Mouse (Mus musculus) neural tube, embryonic 12.5 days (tissue): Measurements from ENCODE around the gene Nup93. TPM values are rescaled to one million over a fixed set of nuclear protein-coding genes. Genes with fewer than 3 reads are reported as not detected.

ENCODE experiments used
- ATAC-seq: fragments of 200-750 bp; cut with Nextera tagmentation; 2 replicates; pipeline ENCODE4 v1.8.0; 2017; ENCODE audit warnings: low read depth, mild to moderate bottlenecking, moderate TSS enrichment, moderate library complexity; ENCODE audit not compliant: low FRiP score
- H3K27ac ChIP-seq: fragments of 300-500 bp; sonication (generic); 2 replicates; pipeline ENCODE4 v1.5.1; 2016
- H3K27me3 ChIP-seq: fragments of 300-500 bp; sonication (generic); replicated peaks from 2 replicates; pipeline ENCODE4 v1.6.1; 2016; ENCODE audit warnings: mild to moderate bottlenecking
- H3K36me3 ChIP-seq: fragments of 300-500 bp; sonication (generic); 2 replicates; pipeline ENCODE4 v1.6.1; 2016; ENCODE audit warnings: mild to moderate bottlenecking
- H3K4me1 ChIP-seq: fragments of 300-500 bp; sonication (generic); 2 replicates; pipeline ENCODE4 v1.6.1; 2016
- H3K4me2 ChIP-seq: fragments of 300-500 bp; sonication (generic); replicated peaks from 2 replicates; pipeline ENCODE4 v1.6.1; 2016; ENCODE audit warnings: mild to moderate bottlenecking
- H3K4me3 ChIP-seq: fragments of 300-500 bp; sonication (generic); 2 replicates; pipeline ENCODE4 v1.5.1; 2016
- H3K9ac ChIP-seq: fragments of 300-500 bp; sonication (generic); 2 replicates; pipeline ENCODE4 v1.6.1; 2016; ENCODE audit warnings: mild to moderate bottlenecking
- H3K9me3 ChIP-seq: fragments of 300-500 bp; sonication (generic); 2 replicates; pipeline ENCODE4 v1.6.1; 2016; ENCODE audit warnings: mild to moderate bottlenecking
- WGBS: fragments of 180-500 bp; shearing (Covaris S2); methylation state at CpG from one replicate; pipeline ENCODE4 v1.1.7; 2016; 5-methylcytosine and 5-hydroxymethylcytosine counted together
- polyA plus RNA-seq: library from polyadenylated mRNA; unstranded; fragments of >200 nt; fragmentation: Nextera tagmentation; extraction: Ambion mirVana; gene quantifications from 2 replicates; pipeline ENCODE4 v1.2.1, GENCODE M21; 2016

The Nup93 gene
- polyA plus RNA-seq, 1 experiment from 2014 or later: 85.1 TPM

- Histone ChIP-seq H3K4me1 (no peaks in the 10 kb centered on the region), H3K27me3 (no peaks in the 10 kb centered on the region), H3K9me3 (no peaks in the 10 kb centered on the region), H3K4me3 (no peak overlapping the region), H3K9ac (no peak overlapping the region), H3K27ac (no peak overlapping the region), H3K36me3 (0 out of 2 replicates have a peak, but pooled peaks cover 6% of the 10 kb centered on the region), H3K4me2 (no peak overlapping the region)
- no peak for ATAC-seq
- 91% methylated on average over 4 of the region's 4 CpGs for WGBS
Measured at GRCm38 (mm10) chr8:94240240-94240751, 25.9 kb downstream of the Nup93 start.

DNA sequence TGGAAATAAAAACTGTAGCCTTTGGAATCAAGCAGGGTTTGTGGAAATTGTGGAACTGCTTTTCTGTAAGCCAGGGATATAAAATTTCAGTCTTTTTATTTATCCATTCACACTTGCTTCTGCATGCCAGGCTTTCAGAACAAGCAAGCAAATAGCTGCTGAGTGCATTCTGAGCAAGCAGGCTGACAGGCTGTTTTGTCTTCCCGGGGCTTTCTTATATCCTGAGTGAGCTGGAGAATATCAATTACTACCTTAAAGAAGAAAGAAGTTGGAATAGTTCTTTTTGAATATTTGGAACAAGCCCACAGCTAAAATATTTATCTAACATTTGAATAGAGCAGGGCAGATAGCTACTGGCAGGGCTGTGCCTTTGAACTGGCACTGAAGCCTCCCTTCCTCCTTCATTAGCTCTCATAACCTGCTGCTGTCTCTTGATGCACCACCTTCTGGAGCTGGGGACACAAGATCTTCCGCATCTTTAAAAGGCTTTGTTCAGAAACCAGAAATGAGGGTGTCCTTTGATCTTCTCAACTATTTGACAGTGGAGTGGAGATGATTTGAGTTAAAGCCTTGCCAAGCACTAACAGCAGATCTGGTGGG, 35.6 kb downstream of the Nup93 start:
- Histone ChIP-seq H3K9me3 (no peaks in the 10 kb centered on the region), H3K9ac (no peak overlapping the region), H3K4me3 (no peak overlapping the region), H3K27me3 (no peaks in the 10 kb centered on the region), H3K4me2 (no peak overlapping the region), H3K4me1 (no peaks in the 10 kb centered on the region), H3K27ac (no peak overlapping the region), H3K36me3 (no peaks in the 10 kb centered on the region)
- ATAC-seq: no peak
- WGBS: 75% methylated on average over 2 of the region's 2 CpGs

DNA sequence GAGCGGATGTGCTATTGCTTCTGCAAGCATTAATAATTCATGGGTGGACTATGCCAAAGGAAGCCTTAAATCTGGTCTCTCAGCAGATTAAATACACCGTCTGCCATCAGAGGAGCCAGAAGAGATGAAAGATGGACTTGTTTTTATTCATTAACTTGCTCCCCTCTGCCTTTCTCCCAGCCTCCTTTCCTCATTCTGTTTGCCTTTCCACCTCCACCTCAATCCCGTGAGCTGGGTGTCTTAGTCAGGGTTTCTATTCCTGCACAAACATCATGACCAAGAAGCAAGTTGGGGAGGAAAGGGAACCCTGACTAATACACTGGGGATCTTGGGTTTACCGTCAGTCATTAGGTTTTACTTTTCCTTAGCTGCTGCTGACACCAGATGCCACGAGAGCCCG, 44.5 kb downstream of the Nup93 start:
- no peaks in the 10 kb centered on the region for H3K4me1 ChIP-seq
- 75% methylated on average over 6 of the region's 6 CpGs for WGBS
- no peaks in the 10 kb centered on the region for H3K36me3 ChIP-seq
- H3K27me3 ChIP-seq: no peaks in the 10 kb centered on the region
- no peak overlapping the region for H3K4me2 ChIP-seq
- H3K9me3 ChIP-seq: no peaks in the 10 kb centered on the region
- H3K9ac ChIP-seq: no peak overlapping the region
- H3K4me3 ChIP-seq: no peak overlapping the region
- no peak for ATAC-seq
- H3K27ac ChIP-seq: no peak overlapping the region

DNA sequence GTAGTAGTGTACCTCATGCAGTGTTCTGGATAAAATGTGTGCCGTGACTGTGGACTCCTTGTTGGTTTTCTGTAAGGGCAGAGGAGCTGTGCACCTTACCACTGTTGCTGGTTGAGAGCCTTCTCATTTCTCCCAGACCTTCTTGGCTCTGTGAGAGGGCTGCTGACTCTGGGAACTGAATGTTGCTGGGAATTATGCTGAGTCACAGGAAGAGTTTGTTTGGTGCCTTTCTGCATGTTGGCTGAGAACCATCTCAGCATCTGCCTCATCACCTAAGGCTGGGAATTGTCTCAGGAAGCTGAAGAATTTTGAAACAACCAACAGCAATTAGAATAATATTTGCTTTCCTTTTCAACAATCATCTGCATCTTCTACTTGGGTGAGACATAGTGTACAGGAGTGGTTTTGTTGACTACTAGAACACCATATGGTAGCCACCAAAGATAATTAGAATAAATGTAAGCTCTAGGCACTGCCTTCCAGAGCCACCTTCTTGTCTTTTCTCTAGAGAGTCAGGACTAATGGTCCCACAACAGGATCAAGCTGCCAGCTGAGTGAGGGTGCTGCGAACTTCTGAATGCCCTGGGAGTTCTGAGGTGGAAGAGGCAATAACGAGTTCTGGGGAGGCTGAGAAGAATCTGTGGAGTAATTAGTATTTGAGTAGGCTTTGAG, 48.4 kb downstream of the Nup93 start:
- no peak overlapping the region for H3K4me3 ChIP-seq
- H3K9me3 ChIP-seq: no peaks in the 10 kb centered on the region
- H3K36me3 ChIP-seq: no peaks in the 10 kb centered on the region
- H3K4me1 ChIP-seq: peaks cover 7% of the 10 kb centered on the region
- no peak overlapping the region for H3K4me2 ChIP-seq
- H3K9ac ChIP-seq: no peak overlapping the region
- 73% methylated on average over 3 of the region's 3 CpGs for WGBS
- no peaks in the 10 kb centered on the region for H3K27me3 ChIP-seq
- H3K27ac ChIP-seq: no peak overlapping the region
- no peak for ATAC-seq

DNA sequence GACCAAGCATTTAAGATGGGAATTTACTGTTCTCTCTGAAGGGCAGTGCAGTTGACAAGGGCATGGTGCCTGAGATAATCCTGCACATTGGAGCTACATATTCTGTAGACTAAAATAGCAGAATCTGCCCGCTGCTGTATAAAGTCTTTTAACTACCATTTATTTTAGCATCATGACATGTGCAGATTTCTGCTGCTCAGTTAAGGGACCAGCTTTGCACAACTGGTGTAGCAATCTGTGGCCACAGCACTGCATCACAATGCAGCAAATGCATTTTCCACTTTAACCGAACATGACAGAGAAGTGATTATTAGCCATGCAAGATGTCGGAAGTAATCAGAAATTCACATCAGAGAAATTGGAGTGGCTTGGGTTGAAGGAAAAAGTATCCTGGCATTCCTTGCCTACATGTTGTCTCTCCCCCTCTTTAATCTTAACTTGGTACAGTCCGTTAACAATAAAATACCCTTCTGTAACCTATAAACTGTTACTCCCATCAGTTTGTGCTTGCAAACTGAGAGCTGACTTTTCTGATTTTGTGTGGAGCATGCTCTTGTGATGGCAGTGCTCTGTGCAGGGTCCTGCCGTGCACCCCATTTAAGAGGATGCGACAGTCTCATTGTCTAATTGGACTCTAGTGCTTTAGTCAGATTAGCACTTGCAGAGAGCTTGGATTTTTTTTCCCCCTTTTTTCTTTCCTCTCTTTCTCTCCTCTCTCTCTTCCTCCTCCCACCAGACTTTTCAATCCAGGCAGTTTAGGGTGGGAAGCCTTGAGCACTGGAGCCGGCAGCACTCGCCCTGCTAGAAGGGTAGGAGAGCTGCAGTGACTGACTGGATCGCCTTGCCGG, 52.2 kb downstream of the Nup93 start:
- H3K4me3 ChIP-seq: no peak overlapping the region
- no peaks in the 10 kb centered on the region for H3K27me3 ChIP-seq
- peaks cover 7% of the 10 kb centered on the region for H3K4me1 ChIP-seq
- no peak for ATAC-seq
- no peaks in the 10 kb centered on the region for H3K9me3 ChIP-seq
- peak overlapping the region; percentile 44 for H3K4me2 ChIP-seq
- H3K36me3 ChIP-seq: no peaks in the 10 kb centered on the region
- H3K9ac ChIP-seq: no peak overlapping the region
- H3K27ac ChIP-seq: no peak overlapping the region
- WGBS: 46% methylated on average over 10 of the region's 10 CpGs

DNA sequence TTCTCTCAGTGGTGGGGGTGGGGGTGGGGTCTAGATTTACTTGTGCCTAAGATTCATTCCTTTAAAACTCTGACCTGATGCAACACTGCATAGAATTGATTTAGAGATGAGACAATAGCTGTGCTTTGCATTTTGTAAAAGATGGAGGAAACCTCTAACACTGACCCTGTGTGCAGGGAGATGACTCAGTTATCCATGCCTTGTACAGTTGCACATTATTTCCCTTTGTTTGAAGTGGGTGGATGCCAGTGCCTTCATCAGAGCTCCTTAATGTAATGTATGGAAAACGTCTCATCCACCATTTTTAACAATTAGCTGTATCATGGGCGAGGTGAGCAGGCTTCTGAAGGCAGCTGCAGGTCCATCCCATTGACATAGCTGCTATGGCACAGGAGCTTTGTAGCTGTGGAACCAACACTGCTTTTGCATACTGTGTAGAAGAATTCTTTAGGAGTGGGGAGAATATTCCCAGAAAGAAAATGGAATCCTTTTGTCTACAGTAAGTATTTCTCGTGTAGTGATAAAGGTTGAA, 54.1 kb downstream of the Nup93 start:
- no peak for ATAC-seq
- Histone ChIP-seq H3K27ac (no peak overlapping the region), H3K9ac (no peak overlapping the region), H3K4me3 (no peak overlapping the region), H3K4me1 (peaks cover 7% of the 10 kb centered on the region), H3K27me3 (no peaks in the 10 kb centered on the region), H3K4me2 (no peak overlapping the region), H3K36me3 (no peaks in the 10 kb centered on the region), H3K9me3 (no peaks in the 10 kb centered on the region)
- WGBS: 74% methylated on average over 3 of the region's 3 CpGs

DNA sequence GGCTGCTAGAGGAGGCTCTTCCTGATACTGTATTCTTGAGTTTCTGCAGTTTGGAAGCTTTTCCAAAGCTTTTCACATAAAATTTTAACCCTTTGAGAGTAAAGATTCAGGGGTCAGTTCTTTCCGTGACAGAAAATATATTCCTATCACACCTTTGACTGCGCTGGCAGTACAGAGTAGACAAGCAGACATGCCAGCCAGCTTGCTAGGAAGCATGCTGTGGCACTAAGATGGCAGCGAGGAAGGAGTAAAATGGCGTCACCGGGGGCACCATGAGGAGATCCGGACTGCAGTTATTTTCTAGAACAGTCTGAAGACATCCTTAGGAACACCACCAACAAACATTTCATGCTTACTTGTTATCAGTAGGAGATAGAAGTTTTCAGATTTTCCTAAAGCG, 55.9 kb downstream of the Nup93 start:
- Histone ChIP-seq H3K27ac (no peak overlapping the region), H3K4me1 (peaks cover 7% of the 10 kb centered on the region), H3K4me3 (no peak overlapping the region), H3K9me3 (no peaks in the 10 kb centered on the region), H3K36me3 (no peaks in the 10 kb centered on the region), H3K4me2 (no peak overlapping the region), H3K9ac (no peak overlapping the region), H3K27me3 (no peaks in the 10 kb centered on the region)
- WGBS: 92% methylated on average over 7 of the region's 7 CpGs
- ATAC-seq: no peak

DNA sequence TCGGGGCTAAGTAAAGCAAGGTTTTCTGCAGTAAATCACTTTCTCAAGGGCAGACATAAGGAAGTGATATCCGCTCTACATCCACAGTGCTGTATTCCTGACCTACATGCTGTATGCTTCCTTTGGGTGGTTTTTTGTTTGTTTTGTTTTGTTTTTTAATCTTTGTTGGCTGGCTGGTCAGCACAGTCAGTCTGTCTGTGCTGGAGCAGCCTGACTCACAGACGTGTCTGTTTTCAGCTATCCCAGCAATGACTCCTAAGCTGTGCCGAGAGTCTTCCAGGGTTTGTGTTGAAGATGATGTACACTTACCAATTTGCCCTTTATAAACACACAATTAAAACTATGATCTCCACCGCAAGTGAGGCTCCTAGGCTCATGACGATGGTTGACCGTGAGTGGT, 56.7 kb downstream of the Nup93 start:
- no peak overlapping the region for H3K4me2 ChIP-seq
- H3K4me3 ChIP-seq: no peak overlapping the region
- no peak overlapping the region for H3K27ac ChIP-seq
- no peaks in the 10 kb centered on the region for H3K9me3 ChIP-seq
- H3K27me3 ChIP-seq: no peaks in the 10 kb centered on the region
- 90% methylated on average over 7 of the region's 7 CpGs for WGBS
- no peak overlapping the region for H3K9ac ChIP-seq
- peaks cover 7% of the 10 kb centered on the region for H3K4me1 ChIP-seq
- ATAC-seq: no peak
- H3K36me3 ChIP-seq: no peaks in the 10 kb centered on the region

DNA sequence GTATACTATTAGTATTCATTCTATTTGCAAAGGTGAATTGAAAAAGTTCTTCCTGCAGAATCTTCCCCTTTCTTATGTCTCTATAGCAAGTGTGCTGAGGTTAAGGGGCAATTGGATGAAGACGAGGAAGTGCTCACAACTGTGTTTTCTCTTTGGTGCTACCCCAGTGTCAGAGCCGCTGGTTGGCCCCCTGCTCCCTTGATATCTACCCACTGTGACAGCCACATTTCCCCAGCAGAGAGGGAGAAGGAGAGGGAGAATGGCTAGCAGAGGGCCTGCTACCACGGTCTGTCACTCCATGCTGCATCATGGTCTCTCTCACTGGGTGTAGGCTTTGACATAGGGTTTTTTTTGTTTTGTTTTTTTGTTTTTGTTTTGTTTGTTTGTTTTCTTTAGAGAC, 58.2 kb downstream of the Nup93 start:
- Histone ChIP-seq H3K4me1 (no peaks in the 10 kb centered on the region), H3K4me3 (no peak overlapping the region), H3K9ac (no peak overlapping the region), H3K4me2 (no peak overlapping the region), H3K9me3 (no peaks in the 10 kb centered on the region), H3K27ac (no peak overlapping the region), H3K36me3 (no peaks in the 10 kb centered on the region), H3K27me3 (no peaks in the 10 kb centered on the region)
- 79% methylated on average over 3 of the region's 3 CpGs for WGBS
- ATAC-seq: no peak

DNA sequence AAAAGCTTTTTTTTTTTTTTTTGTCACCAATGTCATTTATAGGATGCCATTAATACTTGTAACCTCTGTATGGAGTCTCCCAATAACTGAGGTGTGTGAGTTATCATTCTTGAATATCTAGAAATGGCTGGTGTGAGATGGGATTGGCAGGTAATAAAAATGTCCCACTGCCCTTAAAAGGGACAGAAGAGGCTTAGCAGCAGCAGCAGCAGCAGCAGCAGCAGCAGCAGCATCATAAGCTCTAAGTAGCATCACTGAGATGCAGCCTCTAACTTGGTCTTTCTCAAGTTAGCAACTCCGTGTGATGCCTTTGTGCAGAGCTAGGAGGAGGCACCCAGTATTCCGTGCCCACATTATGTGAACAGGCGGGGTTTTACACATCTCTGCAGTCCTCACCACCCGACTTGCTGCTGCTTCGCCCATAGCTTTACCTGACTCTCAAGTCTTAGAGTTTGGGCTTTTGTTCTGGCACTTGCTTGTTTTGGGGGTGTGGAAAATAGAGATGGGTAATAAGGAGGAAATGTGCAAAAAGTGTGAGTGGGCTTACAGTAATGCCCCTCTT, 59.0 kb downstream of the Nup93 start:
- Histone ChIP-seq H3K36me3 (no peaks in the 10 kb centered on the region), H3K27me3 (no peaks in the 10 kb centered on the region), H3K4me1 (no peaks in the 10 kb centered on the region), H3K9me3 (no peaks in the 10 kb centered on the region), H3K4me3 (no peak overlapping the region), H3K9ac (no peak overlapping the region), H3K27ac (no peak overlapping the region), H3K4me2 (no peak overlapping the region)
- ATAC-seq: no peak
- 85% methylated on average over 5 of the region's 5 CpGs for WGBS

GRCm38 (mm10) chr8:94274030-94274429, 59.7 kb downstream of the Nup93 start:
- no peaks in the 10 kb centered on the region for H3K9me3 ChIP-seq
- WGBS: 68% methylated on average over 5 of the region's 5 CpGs

GRCm38 (mm10) chr8:94278295-94278694, 63.9 kb downstream of the Nup93 start:
- Histone ChIP-seq H3K4me3 (no peak overlapping the region), H3K27ac (no peak overlapping the region), H3K27me3 (no peaks in the 10 kb centered on the region), H3K4me2 (no peak overlapping the region), H3K9ac (no peak overlapping the region), H3K4me1 (no peaks in the 10 kb centered on the region), H3K9me3 (no peaks in the 10 kb centered on the region), H3K36me3 (no peaks in the 10 kb centered on the region)
- ATAC-seq: no peak
- WGBS: 95% methylated on average over 6 of the region's 6 CpGs

More at GRCm38 (mm10) chr8:94274030-94274429, 59.7 kb downstream of the Nup93 start:
- ATAC-seq: no peak
- Histone ChIP-seq H3K4me2 (no peak overlapping the region), H3K27me3 (no peaks in the 10 kb centered on the region), H3K9ac (no peak overlapping the region), H3K27ac (no peak overlapping the region), H3K4me1 (no peaks in the 10 kb centered on the region), H3K36me3 (no peaks in the 10 kb centered on the region), H3K4me3 (no peak overlapping the region)
